Mouse (Mus musculus) MEL (cell line): ENCODE data around the gene Utp11.

Source experiments
- BHLHE40 ChIP-seq: IDR thresholded peaks from 2 replicates; pipeline ENCODE4 v1.6.1; 2012; ENCODE audit warnings: low read depth, mild to moderate bottlenecking, inconsistent platforms, low read length, improper control_type of control experiment, borderline replicate concordance
- CHD1 ChIP-seq: IDR thresholded peaks from 2 replicates; pipeline ENCODE4 v1.6.1; 2012; ENCODE audit warnings: low read depth, mild to moderate bottlenecking, inconsistent platforms, low read length, improper control_type of control experiment
- CTCF ChIP-seq, 3 experiments: IDR thresholded peaks in 2 of 3; conservative IDR thresholded peaks in 1 of 3; 2 replicates each; pipeline ENCODE4 v1.5.1; 2011 to 2012; ENCODE audit warnings: low read length in 3 of 3, low read depth in 2 of 3, mild to moderate bottlenecking in 2 of 3, improper control_type of control experiment in 1 of 3, inconsistent platforms in 1 of 3, mixed read lengths in 1 of 3, moderate library complexity in 1 of 3; ENCODE audit not compliant: control insufficient read depth in 1 of 3, insufficient read depth in 1 of 3, poor library complexity in 1 of 3, severe bottlenecking in 1 of 3
- E2F4 ChIP-seq: IDR thresholded peaks from 2 replicates; pipeline ENCODE4 v1.6.1; 2011; ENCODE audit warnings: low read depth, low read length, improper control_type of control experiment, borderline replicate concordance
- EP300 ChIP-seq, 2 experiments: IDR thresholded peaks; 2 replicates each; pipeline ENCODE4 v1.6.1; 2011; ENCODE audit warnings: improper control_type of control experiment in 2 of 2, low read length in 2 of 2, low read depth in 1 of 2, mild to moderate bottlenecking in 1 of 2
- GATA1 ChIP-seq: IDR thresholded peaks from 2 replicates; pipeline ENCODE4 v1.6.1; 2011; ENCODE audit warnings: low read depth, low read length, improper control_type of control experiment
- MAZ ChIP-seq: IDR thresholded peaks from 2 replicates; pipeline ENCODE4 v1.6.1; 2012; ENCODE audit warnings: low read depth, mild to moderate bottlenecking, inconsistent platforms, low read length, improper control_type of control experiment
- MEF2A ChIP-seq: IDR thresholded peaks from 2 replicates; pipeline ENCODE4 v1.6.1; 2014; ENCODE audit warnings: low read depth, mild to moderate bottlenecking, inconsistent platforms, low read length, improper control_type of control experiment; ENCODE audit not compliant: poor library complexity, insufficient replicate concordance, severe bottlenecking; ENCODE audit errors: extremely low read depth
- POLR2A ChIP-seq, 2 experiments: IDR thresholded peaks; 2 replicates each; pipeline ENCODE4 v1.6.1; 2011 to 2012; ENCODE audit warnings: low read length in 2 of 2, mild to moderate bottlenecking in 2 of 2, control low read depth in 1 of 2, improper control_type of control experiment in 1 of 2, low read depth in 1 of 2, moderate library complexity in 1 of 2; ENCODE audit not compliant: control insufficient read depth in 1 of 2, insufficient read depth in 1 of 2, poor library complexity in 1 of 2
- POLR2AphosphoS2 ChIP-seq: IDR thresholded peaks from 2 replicates; pipeline ENCODE4 v1.6.1; 2011; ENCODE audit warnings: low read length, improper control_type of control experiment
- RCOR1 ChIP-seq: IDR thresholded peaks from 2 replicates; pipeline ENCODE4 v1.6.1; 2012; ENCODE audit warnings: low read depth, mild to moderate bottlenecking, inconsistent platforms, low read length, improper control_type of control experiment
- TAL1 ChIP-seq: IDR thresholded peaks from 2 replicates; pipeline ENCODE4 v1.6.1; 2012; ENCODE audit warnings: mild to moderate bottlenecking, inconsistent platforms, low read length, moderate library complexity, mixed read lengths

DNA sequence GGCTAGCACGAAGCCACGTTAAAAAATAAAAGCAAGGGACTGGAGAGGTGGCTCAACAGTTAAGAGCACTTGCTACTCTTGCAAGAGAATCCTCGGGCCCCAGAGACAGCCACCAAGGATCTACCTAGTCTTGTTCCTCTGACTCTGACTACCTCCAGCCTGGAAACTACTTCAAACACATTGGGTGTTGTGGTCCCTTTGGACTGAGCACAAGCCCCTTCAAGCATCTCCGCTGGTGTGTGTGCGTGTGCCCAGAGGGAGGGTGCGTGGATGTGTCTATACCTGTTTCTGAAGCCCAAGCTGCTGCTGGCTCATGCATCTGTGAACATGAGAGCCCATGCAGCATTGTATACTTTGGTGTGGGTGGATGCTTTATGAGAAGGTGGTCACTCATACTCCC is 17.4 kb downstream of the Utp11 start:
- no peak for TF ChIP-seq GATA1
- TF ChIP-seq CHD1: no peak
- TF ChIP-seq RCOR1: no peak
- TF ChIP-seq E2F4: no peak
- TF ChIP-seq EP300 (IDR thresholded peaks at IDR 0.05; ENCODE audit: low read depth in 1 of 2, low read length in 2 of 2): no peak
- no peak for TF ChIP-seq CTCF (IDR thresholded peaks at IDR 0.05 in 2 of 3, conservative IDR thresholded peaks at IDR 0.05 in 1 of 3; ENCODE audit: control insufficient read depth in 1 of 3, insufficient read depth in 1 of 3, low read depth in 2 of 3, low read length in 3 of 3, poor library complexity in 1 of 3, severe bottlenecking in 1 of 3)
- no peak for TF ChIP-seq MEF2A
- peak; percentile 52; the same call in 1 of the 2 replicates for TF ChIP-seq POLR2AphosphoS2
- no peak for TF ChIP-seq MAZ
- TF ChIP-seq POLR2A (IDR thresholded peaks at IDR 0.05; ENCODE audit: control insufficient read depth in 1 of 2, insufficient read depth in 1 of 2, low read depth in 1 of 2, low read length in 2 of 2, poor library complexity in 1 of 2): no peak
- TF ChIP-seq TAL1: no peak
- no peak for TF ChIP-seq BHLHE40
